Mouse (Mus musculus) adrenal gland, postnatal 25 days (tissue): Measurements from ENCODE around the gene Luzp1. TPM values are rescaled to one million over a fixed set of nuclear protein-coding genes. Genes with fewer than 3 reads are reported as not detected.

Experiments
- DNase-seq: peaks from one replicate; pipeline ENCODE4 v3.0.0; 2021; ENCODE audit warnings: mixed read lengths
- long read RNA-seq: library from polyadenylated mRNA; stranded (forward); transcript quantifications from one replicate; pipeline ENCODE4 v2.0.0, GENCODE M21; 2021
- total RNA-seq: library from RNA; stranded (reverse); gene quantifications from 2 replicates; pipeline ENCODE4 v1.2.3, GENCODE M21; 2021

The Luzp1 gene
- total RNA-seq = 30.6 and 37.2 TPM in 2 replicates
- long read RNA-seq, partial matches to known transcripts = 13 of 23 reads
- long read RNA-seq, other reads (novel, unspliced or antisense) = 9 of 23 reads

DNA sequence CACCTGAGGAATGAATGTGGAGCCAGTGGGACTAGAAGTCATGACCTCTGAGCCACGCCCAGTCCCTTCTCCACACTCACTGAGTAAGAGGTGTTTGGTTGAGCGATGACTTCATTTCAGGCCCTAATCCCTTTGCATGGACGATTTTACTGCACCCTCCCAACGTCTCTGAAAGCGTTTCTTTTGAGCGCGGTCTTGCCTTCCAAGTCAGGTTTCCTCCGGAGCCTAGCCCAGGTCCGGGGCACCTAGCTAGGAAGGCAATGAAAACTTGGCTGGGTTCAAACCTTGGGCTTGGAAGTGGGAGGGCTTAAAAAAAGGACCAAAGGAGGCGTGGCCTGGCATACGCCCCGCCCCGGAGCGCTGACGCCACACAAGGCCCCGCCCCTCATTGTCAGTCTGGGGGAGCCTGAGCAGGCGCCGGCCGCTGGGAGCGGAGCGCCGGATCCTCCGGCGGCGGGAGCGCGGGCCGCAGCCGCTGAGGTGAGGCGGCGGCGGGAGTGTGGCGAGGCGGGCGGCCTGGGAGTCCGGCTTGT is at the start of gene Luzp1:
Gene Luzp1, plus strand, starts transcription at position 391 of the 533 bp plus-strand sequence.
- peak; percentile 95 for DNase-seq

DNA sequence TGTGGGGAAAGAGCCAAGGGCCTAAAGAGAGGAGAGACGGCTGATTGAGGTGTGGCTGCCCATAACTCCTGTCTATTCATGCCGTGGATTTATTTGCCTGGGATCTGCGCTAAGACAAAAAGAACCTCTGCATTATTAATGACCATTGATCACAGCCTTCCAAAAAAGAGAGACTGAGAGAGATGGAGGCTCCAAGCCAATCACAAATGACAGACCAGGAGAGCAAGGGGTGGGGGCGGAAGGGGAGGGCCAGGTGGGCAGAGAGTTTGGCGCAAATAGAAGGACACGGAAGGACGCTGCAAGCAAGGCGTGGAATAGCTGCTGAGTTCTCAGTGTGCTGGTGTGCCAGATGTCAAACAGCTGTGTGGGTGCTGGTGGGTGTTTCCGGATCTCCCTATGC is 46.3 kb upstream of the Luzp1 start, which contains the start of gene Htr1d:
Gene Htr1d, plus strand, starts transcription at position 301 of the 400 bp plus-strand sequence.
- no peak for DNase-seq

DNA sequence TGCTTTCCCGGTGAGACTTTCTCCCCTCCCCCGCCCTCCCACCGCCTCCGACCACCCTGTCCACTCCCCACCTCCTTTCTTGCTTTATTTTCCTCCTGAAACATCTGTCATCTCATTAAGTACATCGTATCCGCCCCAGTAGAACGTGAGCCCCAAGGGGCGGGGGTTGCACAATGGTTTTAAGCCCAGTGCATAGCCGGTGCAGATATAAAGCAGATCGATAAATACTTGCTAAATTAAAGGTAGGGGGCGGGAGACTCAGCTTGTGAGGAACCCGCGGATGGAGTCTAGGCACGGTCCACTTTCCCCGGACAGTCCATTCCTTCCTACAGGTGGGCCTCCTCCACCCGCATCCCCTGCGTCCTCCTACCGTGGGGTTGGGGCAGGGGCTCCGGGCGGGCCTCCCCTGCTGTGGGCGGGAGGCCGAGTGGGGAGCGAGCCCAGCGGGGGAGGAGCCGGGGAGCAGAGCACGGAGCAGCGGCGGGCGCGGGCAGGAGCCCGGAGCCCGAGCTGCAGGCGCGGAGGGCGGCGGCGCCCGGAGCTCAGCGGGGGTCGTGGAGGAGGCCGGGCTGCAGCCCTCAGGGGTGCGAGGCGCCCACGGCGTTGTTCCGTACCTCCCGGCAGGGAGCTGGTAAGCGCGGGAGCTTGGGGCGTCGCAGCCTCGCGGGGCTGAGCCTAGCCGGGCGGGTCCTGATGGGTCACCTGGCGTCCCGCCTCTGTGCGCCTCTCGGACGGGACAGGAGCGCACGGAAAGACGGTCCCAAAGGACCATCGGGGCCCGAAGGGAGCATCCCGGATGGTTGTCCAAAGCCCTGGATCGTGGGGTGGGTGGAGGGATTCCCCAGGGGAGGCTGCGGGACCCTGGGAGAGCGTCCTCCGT is 45.2 kb upstream of the Luzp1 start:
- DNase-seq = peak; percentile 16

DNA sequence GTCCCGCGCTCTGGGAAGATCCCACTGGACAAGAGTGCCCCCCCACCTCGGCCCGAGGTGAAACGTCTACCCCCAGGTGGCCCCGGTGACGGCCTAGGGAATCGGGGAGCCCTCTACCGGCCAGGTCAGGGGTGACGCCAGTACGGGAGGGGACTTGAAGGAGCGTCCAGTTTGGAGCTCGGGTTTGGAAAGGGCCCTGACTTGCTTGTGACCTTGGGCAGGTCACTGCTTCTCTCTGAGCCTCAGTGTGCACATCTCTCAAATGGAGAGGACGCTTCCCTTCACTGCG is 44.6 kb upstream of the Luzp1 start:
- DNase-seq = peak; percentile 23

DNA sequence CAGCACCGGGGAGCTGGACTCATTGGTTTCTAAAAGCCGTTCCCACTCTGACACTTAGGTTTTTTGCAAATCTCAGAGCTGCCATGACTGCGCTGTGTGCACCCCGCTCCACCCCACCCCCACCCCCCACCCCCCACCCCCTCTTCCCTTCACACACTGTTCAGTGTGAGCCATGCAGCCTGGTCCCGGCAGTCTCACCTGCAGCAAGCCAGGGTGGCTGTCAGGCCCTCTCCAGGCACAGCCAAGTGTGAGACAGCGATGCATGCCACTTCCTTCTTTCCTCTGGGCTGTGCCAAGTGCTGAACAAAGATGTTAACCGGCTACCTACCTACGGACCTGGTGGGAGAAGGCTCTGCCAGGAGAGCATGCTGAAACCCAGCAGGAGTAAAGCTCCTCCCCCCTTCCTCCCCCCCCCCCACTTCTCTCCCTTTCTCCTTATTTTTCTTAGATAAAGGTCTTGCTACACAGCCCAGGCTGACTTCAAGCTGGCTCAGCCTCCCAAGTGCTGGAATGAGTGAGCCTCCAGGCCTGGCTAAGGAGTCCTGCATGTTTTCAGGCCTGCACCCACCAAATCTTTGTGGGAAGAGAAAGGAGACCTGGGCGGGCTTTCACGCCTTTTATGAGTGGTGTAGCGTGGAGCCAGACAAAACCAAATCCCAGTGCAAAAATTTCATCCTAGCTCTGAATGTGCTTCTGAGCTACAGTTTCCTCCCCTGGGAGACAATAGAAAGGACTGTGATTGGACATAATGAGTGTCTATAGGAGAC is 38.8 kb upstream of the Luzp1 start:
- no peak for DNase-seq

DNA sequence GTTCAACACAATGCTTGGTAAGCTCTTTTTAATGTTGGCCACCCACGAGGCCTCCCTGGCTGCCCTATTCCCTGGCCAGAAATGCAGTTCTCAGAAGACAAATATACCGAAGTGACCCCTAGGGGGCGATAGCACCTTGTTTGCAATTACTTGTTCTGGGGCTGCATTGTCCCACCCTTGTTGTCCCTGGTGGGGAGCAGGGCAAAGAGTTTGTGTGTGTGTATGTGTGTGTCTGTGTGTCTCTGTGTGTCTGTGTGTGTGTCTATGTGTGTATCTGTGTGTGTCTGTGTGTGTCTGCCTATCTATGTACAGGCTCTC is 38.2 kb upstream of the Luzp1 start:
- peak; percentile 29 for DNase-seq

DNA sequence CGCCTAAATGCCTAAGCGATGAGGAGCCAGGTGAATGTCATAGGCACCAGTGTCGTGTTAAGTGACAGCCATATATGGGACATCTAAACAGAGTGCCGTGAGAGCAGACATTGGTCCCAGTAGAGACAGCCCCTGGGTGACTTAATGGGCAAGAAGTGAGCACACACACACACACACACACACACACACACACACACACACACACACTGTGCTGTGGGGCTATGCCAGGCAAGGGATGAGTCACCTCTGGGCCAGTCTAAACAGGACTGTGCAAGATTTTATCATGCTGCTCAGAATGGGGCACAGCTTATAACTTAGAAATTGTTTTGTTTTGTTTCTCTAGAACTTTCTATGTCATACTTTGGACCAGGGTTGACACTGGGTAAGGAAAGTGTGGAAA is 35.5 kb upstream of the Luzp1 start:
- peak; percentile 60 for DNase-seq

DNA sequence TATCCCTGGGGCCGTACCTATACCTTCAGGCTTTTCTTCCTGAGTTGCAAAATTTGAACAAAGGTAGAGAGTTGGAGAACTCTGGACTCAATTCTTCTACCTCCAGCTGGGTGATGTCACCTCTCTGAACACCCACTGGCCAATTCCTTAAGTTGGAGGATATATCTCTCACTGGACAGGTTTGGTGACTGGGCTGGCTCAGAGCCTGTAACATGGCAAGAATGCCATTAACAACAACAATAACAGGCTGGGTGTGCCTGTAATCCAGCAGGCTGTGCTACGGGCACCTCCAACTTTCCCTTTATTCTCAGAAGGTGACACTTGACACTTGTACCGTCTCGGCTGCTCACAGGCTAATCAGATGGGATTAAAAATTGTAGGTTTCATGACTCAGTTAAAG is 30.5 kb upstream of the Luzp1 start:
- DNase-seq = no peak

DNA sequence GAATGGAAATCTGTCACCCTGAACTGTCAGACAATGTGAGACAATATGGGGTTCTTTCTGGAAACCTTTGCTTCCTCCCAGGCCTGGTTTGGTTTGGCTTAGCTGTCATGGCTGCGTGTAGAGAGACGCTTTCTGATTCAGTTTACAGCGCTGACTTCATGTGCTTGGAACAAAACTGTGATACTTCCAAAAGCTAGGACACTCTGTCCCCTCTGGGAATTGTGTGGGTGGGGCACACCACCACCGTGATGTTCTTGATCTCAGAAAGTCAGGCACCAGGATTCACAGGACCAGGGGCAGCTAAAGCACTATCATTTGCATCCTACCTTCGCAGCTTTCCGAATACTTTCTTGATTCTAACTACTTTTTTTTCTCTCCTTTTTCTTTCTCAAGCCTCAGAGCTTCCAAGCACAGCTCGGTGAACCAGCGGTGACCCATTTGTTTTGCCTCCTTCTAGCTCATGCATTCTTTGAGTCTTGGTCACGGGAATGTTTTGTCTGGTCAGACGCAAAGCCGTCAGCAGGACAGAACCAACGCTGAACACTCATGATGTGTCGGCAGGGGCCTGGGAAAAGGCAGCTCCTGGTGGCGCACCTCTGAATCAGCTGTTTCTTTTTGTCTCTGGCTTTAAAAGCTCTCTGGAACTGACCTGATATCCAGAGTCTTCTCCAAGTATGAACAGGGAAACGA is 28.1 kb upstream of the Luzp1 start:
- DNase-seq = no peak

DNA sequence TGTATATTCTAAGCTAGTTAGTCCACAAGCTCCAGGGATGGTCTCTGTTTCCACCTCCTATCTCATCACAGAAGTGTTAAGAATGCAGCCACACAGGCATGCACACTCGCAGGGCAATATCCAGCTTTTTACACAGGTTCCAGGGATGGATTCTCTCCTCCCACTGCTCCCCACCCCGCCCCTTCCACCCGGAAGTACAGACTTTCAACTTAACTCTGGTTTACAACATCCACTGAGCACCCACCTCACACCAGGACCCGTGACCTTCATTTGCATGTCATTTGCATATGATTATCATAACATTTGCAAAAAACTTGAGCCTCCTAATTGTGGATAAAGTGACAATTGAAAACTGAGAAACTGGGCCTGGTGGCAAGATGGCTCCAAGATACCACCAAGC is 25.0 kb upstream of the Luzp1 start:
- DNase-seq = no peak

DNA sequence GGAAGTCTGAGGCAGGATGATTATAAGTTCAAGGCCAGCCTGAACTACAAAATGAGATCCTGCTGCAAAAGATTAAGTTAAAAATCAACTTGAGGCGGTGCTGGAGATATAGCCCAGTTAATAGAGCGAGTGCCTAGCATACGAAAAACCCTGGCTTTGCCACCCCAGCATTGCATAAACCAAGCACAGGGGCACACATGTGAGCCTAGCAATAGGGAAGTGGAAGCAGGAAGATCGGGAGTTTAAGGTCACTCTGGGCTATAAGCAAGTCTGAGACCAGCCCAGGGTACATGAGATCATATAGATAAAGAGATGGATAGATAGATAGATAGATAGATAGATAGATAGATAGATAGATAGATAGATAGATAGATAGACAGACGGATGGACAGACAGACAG is 19.8 kb upstream of the Luzp1 start:
- no peak for DNase-seq

DNA sequence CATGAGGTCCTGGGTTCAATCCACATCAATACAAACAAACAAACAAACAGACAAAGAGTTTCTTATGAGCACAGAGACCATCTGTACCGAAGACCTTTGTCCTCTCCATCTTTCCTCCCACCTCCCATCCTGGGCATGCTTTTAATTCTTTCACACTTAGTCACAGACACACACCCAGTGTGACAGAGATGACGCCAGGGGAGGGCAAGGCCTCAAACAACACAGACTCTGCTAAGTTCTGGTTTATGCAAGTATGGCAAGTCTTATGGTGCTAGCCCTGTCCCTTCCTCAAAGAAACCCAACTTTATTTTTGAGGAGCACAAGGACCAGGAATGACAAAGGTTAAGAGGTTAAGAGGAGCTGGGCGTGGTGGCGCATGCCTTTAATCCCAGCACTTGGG is 19.3 kb upstream of the Luzp1 start:
- DNase-seq = no peak

DNA sequence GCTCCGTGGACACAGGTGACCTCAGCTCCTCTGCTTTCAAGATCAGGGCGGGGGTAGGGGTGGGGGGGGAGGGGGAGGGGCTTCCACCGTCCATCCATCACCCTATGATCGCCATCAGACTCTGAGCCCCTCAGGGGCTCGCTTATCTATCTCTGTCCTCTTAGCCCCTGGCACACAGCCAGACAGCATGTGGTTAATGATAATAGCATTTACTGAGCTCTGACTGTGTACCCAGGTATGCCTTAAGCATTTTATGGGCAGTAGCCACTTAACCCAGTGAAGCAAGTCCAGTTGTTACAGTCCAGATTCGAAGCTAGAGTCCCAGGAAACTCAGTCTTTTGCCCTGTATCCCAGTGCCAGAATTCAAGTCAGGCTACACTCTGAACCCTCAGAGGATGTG is 18.0 kb upstream of the Luzp1 start:
- DNase-seq = no peak

DNA sequence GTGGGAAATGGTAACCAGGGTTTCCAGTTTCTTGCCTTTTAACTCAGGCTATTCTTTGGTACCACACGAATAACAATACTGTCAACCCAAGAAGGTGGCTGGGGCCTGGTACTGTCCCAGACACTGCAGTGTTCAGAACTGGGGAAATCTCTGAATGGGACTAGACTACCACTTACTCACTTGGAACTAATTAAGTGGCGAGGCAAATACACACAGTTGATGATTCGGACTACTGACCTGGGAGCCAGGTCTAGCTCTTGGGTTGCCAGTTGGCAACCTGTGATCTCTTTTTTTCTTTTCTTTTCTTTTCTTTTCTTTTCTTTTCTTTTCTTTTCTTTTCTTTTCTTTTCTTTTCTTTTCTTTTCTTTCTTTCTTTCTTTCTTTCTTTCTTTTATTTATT is 17.3 kb upstream of the Luzp1 start:
- no peak for DNase-seq

DNA sequence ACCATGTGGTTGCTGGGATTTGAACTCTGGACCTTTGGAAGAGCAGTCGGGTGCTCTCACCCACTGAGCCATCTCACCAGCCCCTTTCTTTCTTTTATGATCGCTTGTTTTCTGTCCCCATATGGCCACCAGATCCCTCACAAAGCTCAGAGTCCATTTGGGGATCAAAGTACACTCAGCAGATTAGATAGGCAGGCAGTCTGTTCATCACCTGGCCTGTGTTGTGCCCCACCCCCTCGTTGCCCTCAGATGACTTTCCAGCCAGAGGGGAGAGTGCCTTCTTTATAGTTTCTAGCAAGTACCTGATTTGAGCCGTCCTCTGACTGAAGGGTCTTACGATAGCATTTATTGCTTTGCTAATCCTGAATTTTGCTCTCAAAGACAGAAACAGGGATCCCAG is 16.8 kb upstream of the Luzp1 start:
- DNase-seq = no peak

DNA sequence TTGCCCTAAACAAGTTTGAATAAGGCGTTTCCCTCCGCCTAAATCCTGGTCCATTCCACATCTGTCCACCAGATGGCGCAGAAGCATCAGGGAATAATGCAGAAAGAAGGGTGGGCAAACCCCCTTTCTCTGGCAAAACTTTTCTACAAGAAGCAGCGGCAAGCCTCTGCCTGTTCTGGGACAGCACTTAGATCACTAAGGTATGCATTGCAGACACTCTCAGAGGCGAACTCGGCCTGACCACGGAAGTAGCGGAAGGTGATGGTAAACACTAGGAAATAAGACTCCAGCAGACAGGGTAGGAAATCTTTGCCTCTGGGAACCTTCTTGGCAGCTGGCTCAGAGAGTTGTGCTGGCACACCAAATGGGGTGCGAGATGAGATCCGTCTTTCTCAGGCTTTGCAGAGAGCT is 14.7 kb upstream of the Luzp1 start:
- DNase-seq = peak; percentile 74

DNA sequence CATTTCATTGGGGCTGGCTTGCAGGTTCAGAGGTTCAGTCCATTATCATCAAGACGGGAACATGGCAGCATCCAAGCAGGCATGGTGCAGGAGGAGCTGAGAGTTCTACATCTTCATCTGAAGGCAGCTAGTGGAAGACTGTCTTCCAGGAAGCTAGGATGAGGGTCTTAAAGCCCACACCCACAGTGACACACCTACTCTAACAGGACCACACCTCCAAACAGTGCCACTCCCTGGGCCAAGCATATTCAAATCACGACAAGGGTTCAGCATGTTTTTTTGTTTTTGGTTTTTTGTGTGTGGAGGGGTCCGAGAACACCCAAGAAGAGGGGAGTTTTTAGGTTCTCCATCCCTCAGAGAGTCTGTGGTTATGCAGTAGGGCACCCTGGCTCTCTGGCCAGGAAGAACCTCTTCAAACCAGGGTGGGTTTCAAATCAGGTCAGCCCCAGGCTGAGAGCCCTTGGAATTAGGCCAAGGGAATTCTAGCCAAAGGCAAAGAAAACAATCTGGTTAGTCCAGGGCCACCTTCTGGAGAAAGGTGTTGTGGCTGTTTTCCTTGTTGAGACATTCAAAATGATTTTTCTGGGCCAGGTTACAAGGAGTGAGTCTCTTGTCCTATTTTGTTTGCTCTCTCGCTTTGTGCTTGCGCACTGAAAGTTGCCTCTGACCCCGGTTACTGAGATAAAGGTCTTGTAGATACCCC is 12.9 kb upstream of the Luzp1 start:
- DNase-seq = no peak

DNA sequence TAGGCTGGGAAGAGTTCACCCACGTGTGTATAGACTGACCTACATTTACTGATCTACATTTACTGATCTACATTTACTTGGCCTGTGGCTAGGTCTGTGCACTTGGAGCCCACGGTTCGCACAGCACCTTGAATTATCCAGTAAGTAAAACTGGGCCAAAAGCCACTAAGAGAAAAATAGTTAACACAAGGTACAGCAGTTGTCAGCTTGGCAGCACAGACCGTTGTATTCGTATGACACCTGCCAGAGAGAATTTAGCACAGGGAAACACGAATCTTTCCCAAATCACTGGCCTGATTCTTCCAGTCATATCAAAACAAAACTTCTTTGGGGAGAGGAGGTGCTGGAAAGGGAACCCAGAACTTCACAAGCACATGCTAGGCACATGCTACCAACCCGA is 11.3 kb upstream of the Luzp1 start:
- DNase-seq = no peak

DNA sequence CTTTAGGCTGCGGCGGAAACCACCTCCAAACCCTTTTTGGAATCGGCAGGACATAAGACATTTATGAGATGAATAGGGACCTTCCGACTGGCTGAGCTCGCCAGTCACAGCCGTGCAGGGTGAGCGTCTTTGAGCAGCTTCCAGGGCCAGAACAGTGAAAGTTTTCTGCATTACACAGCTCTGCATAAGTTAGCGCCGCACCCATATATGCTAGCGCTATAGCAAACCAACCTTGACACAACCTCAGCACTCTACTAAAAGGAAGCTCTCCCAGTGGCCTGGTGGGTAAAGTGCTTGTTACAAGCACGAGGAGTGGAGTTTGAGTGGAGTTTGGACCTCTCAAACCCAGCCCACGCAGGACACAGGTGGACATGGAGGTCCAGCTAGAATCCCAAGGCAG is 10.4 kb upstream of the Luzp1 start:
- DNase-seq = no peak

DNA sequence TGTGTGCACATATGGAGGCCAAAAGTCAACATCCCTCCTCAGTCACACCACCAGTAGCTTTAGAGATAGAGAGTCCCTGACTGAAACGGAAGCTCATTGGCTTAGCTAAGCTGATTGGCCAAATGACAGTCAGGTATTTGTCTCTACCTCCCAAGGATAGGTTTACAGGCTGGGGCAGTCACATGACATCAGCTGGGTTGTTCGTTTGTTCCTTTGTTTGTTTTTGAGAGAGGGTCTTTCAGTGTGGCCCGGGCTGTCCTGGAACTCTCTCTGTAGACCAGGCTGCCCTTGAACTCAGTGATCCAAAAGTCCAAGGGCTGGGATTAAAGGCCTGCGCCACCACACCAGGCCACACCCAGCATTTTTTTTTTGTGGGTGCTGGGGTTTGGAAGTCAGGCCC is 8.4 kb upstream of the Luzp1 start:
- no peak for DNase-seq

DNA sequence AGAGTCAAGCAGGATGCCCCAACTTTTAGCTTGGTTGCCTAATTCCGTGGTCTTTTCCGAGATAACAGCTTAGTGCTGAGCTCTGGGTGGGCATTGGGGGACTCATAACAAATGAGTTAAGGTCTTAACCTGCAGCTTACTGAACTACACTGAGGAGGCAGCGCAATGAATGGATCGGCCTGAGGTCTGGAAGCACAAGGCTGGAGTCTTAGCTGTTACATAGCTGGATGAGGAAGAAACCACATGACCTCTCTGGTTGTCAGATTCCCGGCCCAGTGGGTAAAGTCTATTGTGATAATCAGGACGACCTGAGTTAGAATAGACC is 7.8 kb upstream of the Luzp1 start:
- DNase-seq = no peak

DNA sequence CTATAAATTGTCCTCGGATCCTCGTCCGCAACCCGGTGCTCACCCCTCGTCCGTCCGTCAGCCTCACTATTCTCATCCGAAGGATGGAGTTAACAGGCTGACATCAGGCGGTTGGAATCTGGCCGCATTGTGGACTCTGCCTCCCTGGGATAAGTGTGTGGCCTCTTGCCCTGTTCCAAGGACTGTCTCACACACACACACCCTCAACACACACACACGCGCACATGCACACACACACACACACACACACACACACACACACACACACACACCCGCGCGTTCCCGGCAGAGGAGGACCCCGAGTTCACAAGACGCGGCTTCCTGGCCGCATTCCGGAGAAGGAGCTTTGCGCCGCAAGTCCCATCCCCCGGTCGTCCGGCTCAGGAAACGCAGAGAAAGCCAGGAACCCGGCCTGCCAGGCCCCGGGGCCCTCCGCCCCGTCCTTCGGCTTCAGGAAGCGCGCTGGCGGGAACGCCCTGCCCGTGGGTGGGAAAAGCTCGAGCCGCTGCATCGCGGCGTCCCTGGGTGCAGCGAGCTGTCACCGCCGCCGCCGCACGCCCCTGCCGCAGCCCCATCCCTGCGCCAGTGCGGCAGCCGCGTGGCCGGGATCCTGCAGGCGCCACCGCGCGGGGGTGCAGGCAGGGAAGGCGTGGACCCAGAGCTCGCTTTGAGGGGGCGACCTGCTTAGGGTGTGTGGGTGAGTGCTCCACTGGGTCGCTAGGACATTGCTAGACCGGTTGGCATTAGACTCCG is 7.3 kb upstream of the Luzp1 start, which contains the start of gene 6030445D17Rik:
Gene 6030445D17Rik, plus strand, starts transcription at position 165 of the 753 bp plus-strand sequence.
- peak; percentile 79 for DNase-seq
